Mouse (Mus musculus) lung, adult 2 months (tissue): Measurements from ENCODE around the gene Slfn2.

Source experiments
- CTCF ChIP-seq: fragments of 200-500 bp; IDR thresholded peaks from 2 replicates; pipeline ENCODE4 v1.5.1; 2011; ENCODE audit warnings: mild to moderate bottlenecking, low read length, control low read depth; ENCODE audit not compliant: insufficient read depth
- POLR2A ChIP-seq: fragments of 200-500 bp; IDR thresholded peaks from 2 replicates; pipeline ENCODE4 v1.6.1; 2011; ENCODE audit warnings: low read depth, mild to moderate bottlenecking, control low read depth, low read length, borderline replicate concordance; ENCODE audit errors: extremely low read depth

GRCm38 (mm10) chr11:83067982-83068694, 3.2 kb downstream of the Slfn2 start:
- no peak for TF ChIP-seq POLR2A
- TF ChIP-seq CTCF, result peak; percentile 22; the same call in 1 of the 2 replicates
